Mouse (Mus musculus): Measurements from ENCODE around the gene Tmc4.
"Not testable (repeated sequence)": the region's sequence is repeated elsewhere in the genome, so short reads cannot be mapped to it uniquely, and the experiment has no call there.

Tmc4 gene

GRCm38 (mm10) chr7:3677342-3677741 is at the start of gene Tmc4:
Gene Tmc4, minus strand, starts transcription at chr7:3677553.
- in situ Hi-C loops (cut with MboI, MseI), result no loop called here

GRCm38 (mm10) chr7:3725459-3725858 is 48.1 kb upstream of the Tmc4 start:
- in situ Hi-C loops (cut with MboI, MseI), result loop anchor here (10.0 kb wide), 1 partner anchor 211 kb away; no protein-coding TSS in a partner anchor

- in situ Hi-C loops (cut with MboI, MseI), result loop anchor here (10.0 kb wide), 1 partner anchor 205 kb away; no protein-coding TSS in a partner anchor
Measured at GRCm38 (mm10) chr7:3720268-3720667, 42.9 kb upstream of the Tmc4 start, which contains the start of gene Pirb. Gene Pirb, minus strand, starts transcription at chr7:3720391.

GRCm38 (mm10) chr7:3715249-3715648 is 37.9 kb upstream of the Tmc4 start:
- in situ Hi-C loops (cut with MboI, MseI), result loop anchor here (10.0 kb wide), 2 partner anchors 110 to 180 kb away; partner anchors contain the start of genes Gm14548 and Gm15448

- in situ Hi-C loops (cut with MboI, MseI), result loop anchor here (10.0 kb wide), 2 partner anchors 112 to 182 kb away; partner anchors contain the start of genes Gm14548 and Gm15448
Measured at GRCm38 (mm10) chr7:3712264-3712942, 35.0 kb upstream of the Tmc4 start.

GRCm38 (mm10) chr7:3709000-3709399 is 31.6 kb upstream of the Tmc4 start:
- in situ Hi-C loops (cut with MboI, MseI), result loop anchor here (10.0 kb wide), 1 partner anchor 436 kb away; no protein-coding TSS in a partner anchor

GRCm38 (mm10) chr7:3708447-3708980 is 31.2 kb upstream of the Tmc4 start:
- in situ Hi-C loops (cut with MboI, MseI), result loop anchor here (10.0 kb wide), 1 partner anchor 436 kb away; no protein-coding TSS in a partner anchor

- in situ Hi-C loops (cut with MboI, MseI), result loop anchor here (10.0 kb wide), 1 partner anchor 437 kb away; no protein-coding TSS in a partner anchor
Measured at GRCm38 (mm10) chr7:3707568-3708413, 30.4 kb upstream of the Tmc4 start.

GRCm38 (mm10) chr7:3707027-3707426 is 29.7 kb upstream of the Tmc4 start:
- in situ Hi-C loops (cut with MboI, MseI), result loop anchor here (10.0 kb wide), 1 partner anchor 438 kb away; no protein-coding TSS in a partner anchor

GRCm38 (mm10) chr7:3706343-3706934 is 29.1 kb upstream of the Tmc4 start:
- in situ Hi-C loops (cut with MboI, MseI), result loop anchor here (10.0 kb wide), 1 partner anchor 438 kb away; no protein-coding TSS in a partner anchor

- in situ Hi-C loops (cut with MboI, MseI), result loop anchor here (10.0 kb wide), 1 partner anchor 439 kb away; no protein-coding TSS in a partner anchor
Measured at GRCm38 (mm10) chr7:3705911-3706310, 28.6 kb upstream of the Tmc4 start.

- in situ Hi-C loops (cut with MboI, MseI), result loop anchor here (10.0 kb wide), 1 partner anchor 439 kb away; no protein-coding TSS in a partner anchor
Measured at GRCm38 (mm10) chr7:3705461-3705860, 28.1 kb upstream of the Tmc4 start.

- in situ Hi-C loops (cut with MboI, MseI), result loop anchor here (5.0 to 10.0 kb wide), 2 partner anchors 72 to 440 kb away; no protein-coding TSS in a partner anchor
Measured at GRCm38 (mm10) chr7:3704475-3704874, 27.1 kb upstream of the Tmc4 start.

- in situ Hi-C loops (cut with MboI, MseI), result loop anchor here (5.0 to 10.0 kb wide), 2 partner anchors 72 to 441 kb away; no protein-coding TSS in a partner anchor
Measured at GRCm38 (mm10) chr7:3703879-3704441, 26.6 kb upstream of the Tmc4 start, which contains the start of gene Rps9. Gene Rps9, plus strand, starts transcription at chr7:3703993.

- in situ Hi-C loops (cut with MboI, MseI), result loop anchor here (5.0 to 10.0 kb wide), 2 partner anchors 71 to 441 kb away; no protein-coding TSS in a partner anchor
Measured at GRCm38 (mm10) chr7:3703148-3703878, 26.0 kb upstream of the Tmc4 start.

- in situ Hi-C loops (cut with MboI, MseI), result no loop called here
Measured at GRCm38 (mm10) chr7:3698471-3698870, 21.1 kb upstream of the Tmc4 start.

- in situ Hi-C loops (cut with MboI, MseI), result not testable (repeated sequence)
Measured at GRCm38 (mm10) chr7:3694949-3695305, 17.6 kb upstream of the Tmc4 start.

GRCm38 (mm10) chr7:3694076-3694948 is 17.0 kb upstream of the Tmc4 start:
- in situ Hi-C loops (cut with MboI, MseI), result no loop called here

- in situ Hi-C loops (cut with MboI, MseI), result no loop called here
Measured at GRCm38 (mm10) chr7:3693809-3694075, 16.4 kb upstream of the Tmc4 start.

All from regulatory T cell (primary cell).